Mouse (Mus musculus) c-Kit-positive CD71-positive TER-119-negative erythroid progenitor cells, embryonic 14.5 days (primary cell): ENCODE data around the gene Gm30302.

Source experiments
- DNase-seq: peaks from one replicate; pipeline ENCODE4 v3.0.0-alpha.2; 2013; ENCODE audit warnings: low read depth

Gene Gm30302

GRCm38 (mm10) chr13:49738011-49738410 lies 60.8 kb downstream of the Gm30302 start:
- DNase-seq = no peak

GRCm38 (mm10) chr13:49736430-49736829 lies 62.4 kb downstream of the Gm30302 start:
- no peak for DNase-seq
